Mouse (Mus musculus) stomach, embryonic 16.5 days (tissue): Measurements from ENCODE around the gene Ctcf. TPM values are rescaled to one million over a fixed set of nuclear protein-coding genes. Genes with fewer than 3 reads are reported as not detected.
A peak's percentile ranks its signal among the peaks of the same experiment; 100 is the strongest.

Source experiments
- ATAC-seq: fragments of 200-750 bp; cut with Nextera tagmentation; 2 replicates; pipeline ENCODE4 v1.8.0; 2017; ENCODE audit warnings: moderate number of reproducible peaks, moderate TSS enrichment; ENCODE audit not compliant: insufficient read depth, low FRiP score
- H3K27ac ChIP-seq: fragments of 300-500 bp; sonication (generic); 2 replicates; pipeline ENCODE4 v1.5.1; 2014; ENCODE audit warnings: low read length
- H3K27me3 ChIP-seq: fragments of 300-500 bp; sonication (generic); 2 replicates; pipeline ENCODE4 v1.6.1; 2014; ENCODE audit warnings: low read length, control low read depth, mixed read lengths; ENCODE audit not compliant: control insufficient read depth, insufficient read depth
- H3K36me3 ChIP-seq: fragments of 300-500 bp; sonication (generic); 2 replicates; pipeline ENCODE4 v1.6.1; 2014; ENCODE audit warnings: low read length; ENCODE audit not compliant: control insufficient read depth, insufficient read depth
- H3K4me1 ChIP-seq: fragments of 300-500 bp; sonication (generic); 2 replicates; pipeline ENCODE4 v1.6.1; 2014; ENCODE audit warnings: low read length, control low read depth, mixed read lengths; ENCODE audit not compliant: control insufficient read depth, insufficient read depth
- H3K4me2 ChIP-seq: fragments of 300-500 bp; sonication (generic); 2 replicates; pipeline ENCODE4 v1.6.1; 2014; ENCODE audit warnings: low read depth, low read length, mixed read lengths
- H3K4me3 ChIP-seq: fragments of 300-500 bp; sonication (generic); replicated peaks from 2 replicates; pipeline ENCODE4 v1.5.1; 2014; ENCODE audit warnings: mild to moderate bottlenecking, low read length
- H3K9ac ChIP-seq: fragments of 300-500 bp; sonication (generic); 2 replicates; pipeline ENCODE4 v1.6.1; 2014; ENCODE audit warnings: low read length
- H3K9me3 ChIP-seq: fragments of 300-500 bp; sonication (generic); replicated peaks from 2 replicates; pipeline ENCODE4 v1.6.1; 2016; ENCODE audit warnings: low read length, control low read depth; ENCODE audit not compliant: control insufficient read depth
- WGBS: fragments of 180-500 bp; shearing (Covaris S2); extraction: QIAGEN DNeasy Blood & Tissue Kit; methylation state at CpG from one replicate; pipeline ENCODE4 v1.1.7; 2014; 5-methylcytosine and 5-hydroxymethylcytosine counted together
- polyA plus RNA-seq: library from polyadenylated mRNA; unstranded; fragments of >200 nt; fragmentation: Nextera tagmentation; extraction: Ambion mirVana; gene quantifications from 2 replicates; pipeline ENCODE4 v1.2.1, GENCODE M21; 2015

Gene Ctcf
- polyA plus RNA-seq, 1 experiment from 2014 or later = 76.1 TPM

GRCm38 (mm10) chr8:105604804-105605381 is 31.5 kb upstream of the Ctcf start, which contains the start of gene Ripor1:
TSS of gene Ripor1 (plus strand) at chr8:105605255.
- H3K4me1 ChIP-seq = peaks cover 19% of the 10 kb centered on the region
- WGBS = 0% methylated on average over 39 of the region's 42 CpGs

GRCm38 (mm10) chr8:105605491-105606188 is 30.7 kb upstream of the Ctcf start:
- peak overlapping the region; percentile 89 for H3K27ac ChIP-seq
- H3K4me2 ChIP-seq = peak overlapping the region; percentile 91
- peaks cover 19% of the 10 kb centered on the region for H3K4me1 ChIP-seq
- peak overlapping the region; percentile 81 for H3K4me3 ChIP-seq
- H3K9ac ChIP-seq = peak overlapping the region; percentile 88
- no peaks in the 10 kb centered on the region for H3K9me3 ChIP-seq
- under 1% methylated on average over 38 of the region's 39 CpGs for WGBS
- peak; percentile 12; the same call in 1 of the 2 replicates for ATAC-seq
- H3K27me3 ChIP-seq = no peaks in the 10 kb centered on the region
- H3K36me3 ChIP-seq = no peaks in the 10 kb centered on the region

More at GRCm38 (mm10) chr8:105604804-105605381, 31.5 kb upstream of the Ctcf start, which contains the start of gene Ripor1:
- Histone ChIP-seq H3K9me3 (no peaks in the 10 kb centered on the region), H3K4me2 (peak within 1 kb of the TSS; percentile 91), H3K9ac (peak within 1 kb of the TSS; percentile 88), H3K4me3 (peak within 1 kb of the TSS; percentile 81), H3K27me3 (no peaks in the 10 kb centered on the region), H3K36me3 (no peaks in the 10 kb centered on the region), H3K27ac (peak within 1 kb of the TSS; percentile 89)
- peak; percentile 88 for ATAC-seq

- Histone ChIP-seq H3K9me3 (no peaks in the 10 kb centered on the region), H3K4me3 (peak overlapping the region; percentile 81), H3K9ac (peak overlapping the region; percentile 88), H3K4me1 (peaks cover 19% of the 10 kb centered on the region), H3K27me3 (no peaks in the 10 kb centered on the region), H3K4me2 (peak overlapping the region; percentile 91), H3K27ac (peak overlapping the region; percentile 89), H3K36me3 (no peaks in the 10 kb centered on the region)
- ATAC-seq = peak; percentile 69
- WGBS = 1% methylated on average over 30 of the region's 30 CpGs
Measured at GRCm38 (mm10) chr8:105606189-105607023, 30.0 kb upstream of the Ctcf start.

- peaks cover 19% of the 10 kb centered on the region for H3K4me1 ChIP-seq
- ATAC-seq = no peak
- peaks cover 3% of the 10 kb centered on the region; the same call in 1 of the 2 replicates for H3K27me3 ChIP-seq
- no peaks in the 10 kb centered on the region for H3K9me3 ChIP-seq
- peak overlapping the region; percentile 89 for H3K27ac ChIP-seq
- H3K36me3 ChIP-seq = no peaks in the 10 kb centered on the region
- WGBS = 8% methylated on average over 10 of the region's 10 CpGs
- H3K4me3 ChIP-seq = peak overlapping the region; percentile 81
- H3K4me2 ChIP-seq = peak overlapping the region; percentile 91
- H3K9ac ChIP-seq = peak overlapping the region; percentile 88; the same call in 1 of the 2 replicates
Measured at GRCm38 (mm10) chr8:105607062-105607461, 29.3 kb upstream of the Ctcf start.

DNA sequence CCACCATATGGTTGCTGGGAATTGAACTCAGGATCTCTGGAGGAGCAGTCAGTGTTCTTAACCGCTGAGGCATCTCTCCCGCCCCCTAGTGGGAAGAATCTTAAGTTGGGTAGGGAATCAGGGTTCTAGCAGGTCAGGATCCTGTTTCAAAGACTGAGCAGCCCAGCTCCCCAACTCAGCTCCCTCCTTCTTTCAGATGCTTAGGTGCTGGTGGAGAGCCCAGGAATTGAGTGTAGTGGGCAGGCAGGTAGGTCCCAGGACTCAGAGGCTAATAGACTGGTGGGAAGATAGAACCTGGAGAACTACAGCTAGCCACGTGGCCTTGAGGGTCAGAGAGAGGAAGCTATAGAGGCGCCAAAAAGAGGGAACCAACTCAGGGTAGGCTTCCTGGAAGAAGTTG is 28.7 kb upstream of the Ctcf start:
- no peak for ATAC-seq
- Histone ChIP-seq H3K4me3 (no peak overlapping the region), H3K4me1 (peaks cover 19% of the 10 kb centered on the region), H3K27ac (no peak overlapping the region), H3K36me3 (no peaks in the 10 kb centered on the region), H3K4me2 (peak overlapping the region; percentile 91; the same call in 1 of the 2 replicates), H3K27me3 (peaks cover 3% of the 10 kb centered on the region; the same call in 1 of the 2 replicates), H3K9me3 (no peaks in the 10 kb centered on the region), H3K9ac (no peak overlapping the region)
- 32% methylated on average over 4 of the region's 4 CpGs for WGBS

DNA sequence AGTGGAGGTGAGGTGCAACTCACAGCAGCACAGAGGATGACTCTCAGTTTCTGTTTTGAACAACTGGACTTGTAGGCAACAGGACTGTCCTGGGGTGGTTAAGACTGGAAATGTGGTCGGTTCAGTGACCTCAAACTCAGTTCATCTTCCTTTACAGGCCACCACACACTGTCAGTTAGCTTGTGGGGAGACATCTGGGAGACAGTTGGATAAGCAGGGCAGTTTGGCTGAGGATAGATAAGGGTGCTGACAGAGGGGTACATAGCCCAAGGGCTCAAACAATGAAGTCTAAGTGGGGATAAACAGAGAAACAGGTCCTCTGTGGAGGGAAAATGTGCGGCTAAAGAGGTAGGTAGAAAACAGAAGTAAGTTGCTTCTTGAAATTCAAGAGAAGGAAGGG is 27.0 kb upstream of the Ctcf start:
- WGBS = 69% methylated on average over 2 of the region's 2 CpGs
- Histone ChIP-seq H3K4me1 (peaks cover 23% of the 10 kb centered on the region), H3K4me2 (no peak overlapping the region), H3K4me3 (no peak overlapping the region), H3K36me3 (no peaks in the 10 kb centered on the region), H3K27me3 (peaks cover 3% of the 10 kb centered on the region; the same call in 1 of the 2 replicates), H3K27ac (no peak overlapping the region; the same call in 1 of the 2 replicates), H3K9me3 (no peaks in the 10 kb centered on the region), H3K9ac (no peak overlapping the region)
- ATAC-seq = no peak

DNA sequence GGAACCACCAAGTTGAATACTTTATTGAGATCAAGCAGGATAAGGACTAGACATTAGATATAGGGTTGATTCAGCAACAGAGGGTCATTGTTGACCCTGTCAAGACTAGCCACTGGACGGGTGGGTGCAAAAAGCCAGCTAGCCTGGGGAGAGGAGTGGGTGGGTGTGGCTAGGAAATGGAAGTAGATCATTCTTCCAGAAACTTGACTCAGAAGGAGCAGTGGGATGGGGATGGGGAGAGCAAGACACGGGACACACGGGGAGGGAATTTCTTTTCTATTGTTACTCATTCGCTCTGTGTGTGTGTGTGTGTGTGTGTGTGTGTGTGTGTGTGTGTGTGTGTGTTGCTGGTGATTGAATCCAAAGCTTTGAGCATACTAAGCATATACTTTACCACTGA is 26.6 kb upstream of the Ctcf start:
- Histone ChIP-seq H3K4me1 (peaks cover 19% of the 10 kb centered on the region), H3K27ac (no peak overlapping the region; the same call in 1 of the 2 replicates), H3K9ac (no peak overlapping the region), H3K36me3 (no peaks in the 10 kb centered on the region), H3K9me3 (no peaks in the 10 kb centered on the region), H3K4me2 (no peak overlapping the region), H3K4me3 (no peak overlapping the region), H3K27me3 (peaks cover 3% of the 10 kb centered on the region; the same call in 1 of the 2 replicates)
- no peak for ATAC-seq
- WGBS = 66% methylated on average over 4 of the region's 4 CpGs

DNA sequence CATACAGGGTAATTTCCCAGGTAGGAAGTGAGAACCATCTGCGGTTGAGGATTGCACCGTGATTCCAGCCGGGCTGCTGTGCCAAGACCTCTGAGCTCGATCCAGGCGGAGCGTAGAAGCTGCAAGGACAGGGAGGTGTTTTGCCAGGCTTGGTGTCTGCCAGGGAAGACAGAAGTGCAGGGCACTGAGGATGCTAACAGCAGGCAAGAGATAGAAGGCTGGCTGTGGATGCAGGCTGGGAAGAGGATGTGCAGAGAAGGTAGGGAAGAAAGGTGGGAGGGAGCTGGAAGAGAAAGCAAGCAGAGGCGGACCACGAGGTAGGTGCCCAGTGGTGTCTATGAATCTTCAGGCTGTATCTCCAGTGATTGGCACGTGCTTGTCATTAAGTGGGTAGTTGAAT is 24.5 kb upstream of the Ctcf start:
- no peak for ATAC-seq
- H3K4me3 ChIP-seq = no peak overlapping the region
- H3K36me3 ChIP-seq = peaks cover 10% of the 10 kb centered on the region; the same call in 1 of the 2 replicates
- H3K9me3 ChIP-seq = no peaks in the 10 kb centered on the region
- H3K27ac ChIP-seq = no peak overlapping the region
- H3K27me3 ChIP-seq = peaks cover 3% of the 10 kb centered on the region; the same call in 1 of the 2 replicates
- H3K4me2 ChIP-seq = no peak overlapping the region
- 89% methylated on average over 9 of the region's 9 CpGs for WGBS
- H3K9ac ChIP-seq = no peak overlapping the region
- H3K4me1 ChIP-seq = peaks cover 11% of the 10 kb centered on the region
